Mouse (Mus musculus): ENCODE data around the gene Psma7. TPM values are rescaled to one million over a fixed set of nuclear protein-coding genes. Genes with fewer than 3 reads are reported as not detected.

Gene Psma7
- total and polyA plus RNA-seq, 3 experiments = 394 to 515 (median 458) TPM

DNA sequence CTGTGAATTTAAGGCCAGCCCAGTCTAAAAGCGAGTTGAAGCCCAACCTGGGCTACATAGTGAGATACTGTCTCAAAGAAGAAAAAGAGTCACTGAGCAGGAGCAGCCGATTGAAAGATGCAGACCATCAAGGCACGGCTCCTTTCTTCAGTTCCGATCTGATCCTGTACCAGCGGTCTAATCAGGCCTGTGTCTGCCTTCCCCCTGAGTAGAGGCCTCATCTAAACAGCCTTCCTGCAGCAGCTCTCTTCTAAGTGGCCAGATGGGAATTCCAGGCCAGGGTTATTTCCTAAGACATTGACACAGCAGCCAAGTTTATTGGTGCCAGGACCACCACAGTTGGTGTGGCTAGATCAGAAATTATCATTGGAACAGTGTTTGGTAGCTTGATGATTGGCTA lies 49.2 kb downstream of the Psma7 start:
- Histone ChIP-seq H3K9me3 (replicated peaks; ENCODE audit: insufficient read depth, low read length) (no peaks in the 10 kb centered on the region), H3K27me3 (ENCODE audit: control insufficient read depth in 1 of 2, insufficient read depth in 2 of 2, low read length in 2 of 2) (peaks cover 0 to 2% of the 10 kb centered on the region in 2 experiments; a peak in 3 of 4 replicates), H3K9ac (ENCODE audit: control insufficient read depth, low read depth, low read length, poor library complexity, severe bottlenecking) (no peak overlapping the region), H3K4me3 (ENCODE audit: control insufficient read depth in 1 of 2, insufficient read depth in 1 of 2, low read depth in 2 of 2, low read length in 2 of 2) (no peak overlapping the region), H3K79me2 (ENCODE audit: control insufficient read depth, insufficient read depth, low read length, poor library complexity) (no peaks in the 10 kb centered on the region), H3K36me3 (ENCODE audit: control insufficient read depth in 1 of 2, insufficient read depth in 2 of 2, low read length in 2 of 2) (no peaks in the 10 kb centered on the region), H3K4me1 (ENCODE audit: control insufficient read depth in 1 of 2, insufficient read depth in 2 of 2, low read length in 2 of 2) (no peaks in the 10 kb centered on the region), H3K27ac (ENCODE audit: control insufficient read depth, low read depth, low read length) (no peak overlapping the region)
- DNase-seq (ENCODE audit: low read depth, low spot score) = no peak
- no peak for TF ChIP-seq GABPA (IDR thresholded peaks at IDR 0.05; ENCODE audit: low read depth, low read length)
- TF ChIP-seq GATA1 (IDR thresholded peaks at IDR 0.05; ENCODE audit: low read depth, low read length) = no peak
- no peak for TF ChIP-seq NRF1 (IDR thresholded peaks at IDR 0.05; ENCODE audit: insufficient read depth, low read depth, low read length, poor library complexity, severe bottlenecking)
- no peak for TF ChIP-seq TCF12 (IDR thresholded peaks at IDR 0.05; ENCODE audit: low read depth, low read length)
- TF ChIP-seq TAL1 (IDR thresholded peaks at IDR 0.05; ENCODE audit: low read length) = no peak
- TF ChIP-seq MAFK (IDR thresholded peaks at IDR 0.05; ENCODE audit: borderline replicate concordance, low read depth, low read length) = no peak
- TF ChIP-seq EP300 (IDR thresholded peaks at IDR 0.05; ENCODE audit: low read depth in 1 of 2, low read length in 2 of 2) = no peak
- no peak for TF ChIP-seq ZMIZ1 (IDR thresholded peaks at IDR 0.05; ENCODE audit: low read depth, low read length)
- no peak for TF ChIP-seq USF2 (IDR thresholded peaks at IDR 0.05; ENCODE audit: borderline replicate concordance in 1 of 2, insufficient read depth in 1 of 2, low read depth in 1 of 2, low read length in 2 of 2)
- TF ChIP-seq ETS1 (IDR thresholded peaks at IDR 0.05; ENCODE audit: low read depth, low read length) = no peak
- no peak for TF ChIP-seq TBP (IDR thresholded peaks at IDR 0.05; ENCODE audit: low read depth, low read length)
- no peak for TF ChIP-seq USF1 (IDR thresholded peaks at IDR 0.05; ENCODE audit: low read depth, low read length)

DNA sequence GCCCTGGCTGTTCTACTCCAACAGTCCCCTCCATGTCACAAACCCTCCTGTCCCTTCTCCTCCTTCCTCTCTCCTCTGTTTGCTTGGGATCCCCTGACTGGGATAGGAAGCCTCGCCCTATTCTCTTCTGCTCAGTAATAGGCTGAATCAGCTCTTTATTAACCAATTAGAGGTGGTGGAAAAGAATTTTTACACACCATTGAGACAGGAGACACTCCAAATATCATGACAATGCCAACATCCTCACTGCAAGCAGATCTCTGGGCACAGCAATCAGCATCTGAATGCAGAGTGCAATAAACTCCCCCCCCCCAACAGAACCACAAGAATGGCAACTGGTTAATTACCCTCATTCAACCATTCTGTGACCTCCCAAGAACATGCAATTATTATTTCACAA lies 53.1 kb downstream of the Psma7 start:
- Histone ChIP-seq H3K9ac (ENCODE audit: control insufficient read depth, low read depth, low read length, poor library complexity, severe bottlenecking) (no peak overlapping the region), H3K4me1 (ENCODE audit: control insufficient read depth in 1 of 2, insufficient read depth in 2 of 2, low read length in 2 of 2) (peaks cover 0 to 6% of the 10 kb centered on the region in 2 experiments; a peak in 2 of 4 replicates), H3K27me3 (ENCODE audit: control insufficient read depth in 1 of 2, insufficient read depth in 2 of 2, low read length in 2 of 2) (no peaks in the 10 kb centered on the region; a peak in 1 of 4 replicates), H3K79me2 (ENCODE audit: control insufficient read depth, insufficient read depth, low read length, poor library complexity) (no peaks in the 10 kb centered on the region), H3K9me3 (replicated peaks; ENCODE audit: insufficient read depth, low read length) (no peaks in the 10 kb centered on the region), H3K36me3 (ENCODE audit: control insufficient read depth in 1 of 2, insufficient read depth in 2 of 2, low read length in 2 of 2) (no peaks in the 10 kb centered on the region), H3K4me3 (ENCODE audit: control insufficient read depth in 1 of 2, insufficient read depth in 1 of 2, low read depth in 2 of 2, low read length in 2 of 2) (no peak overlapping the region), H3K27ac (ENCODE audit: control insufficient read depth, low read depth, low read length) (no peak overlapping the region)
- TF ChIP-seq MYB (IDR thresholded peaks at IDR 0.05; ENCODE audit: low read depth, low read length) = no peak
- no peak for TF ChIP-seq POLR2AphosphoS5 (IDR thresholded peaks at IDR 0.05; ENCODE audit: borderline replicate concordance, low read depth, low read length)
- TF ChIP-seq MXI1 (IDR thresholded peaks at IDR 0.05; ENCODE audit: low read depth, low read length) = no peak
- DNase-seq (ENCODE audit: low read depth, low spot score) = no peak
